Mouse (Mus musculus) gastrocnemius, postnatal 10 days (tissue): ENCODE data around the gene Rhpn2. TPM values are rescaled to one million over a fixed set of nuclear protein-coding genes. Genes with fewer than 3 reads are reported as not detected.
"Not testable (repeated sequence)": the region's sequence is repeated elsewhere in the genome, so short reads cannot be mapped to it uniquely, and the experiment has no call there.

ENCODE experiments used
- DNase-seq: peaks from one replicate; pipeline ENCODE4 v3.0.0; 2021; ENCODE audit warnings: mixed read lengths
- long read RNA-seq, 2 experiments: library from polyadenylated mRNA; stranded (forward); transcript quantifications; one replicate each; pipeline ENCODE4 v2.0.0; 2021
- total RNA-seq, 2 experiments: library from RNA; stranded (reverse); gene quantifications; 2 replicates each; pipeline ENCODE4 v1.2.3; 2021

Gene Rhpn2
- total RNA-seq = 1 to 10 TPM in 1 of 2 experiments, under 1 TPM in 1; 0.94 to 1.8 TPM
- long read RNA-seq, experiment 1, partial matches to known transcripts = 0 of 2 reads
- long read RNA-seq, experiment 1, other reads (novel, unspliced or antisense) = 0 of 2 reads
- long read RNA-seq, experiment 2, partial matches to known transcripts = 0 of 4 reads
- long read RNA-seq, experiment 2, other reads (novel, unspliced or antisense) = 1 of 4 reads

DNA sequence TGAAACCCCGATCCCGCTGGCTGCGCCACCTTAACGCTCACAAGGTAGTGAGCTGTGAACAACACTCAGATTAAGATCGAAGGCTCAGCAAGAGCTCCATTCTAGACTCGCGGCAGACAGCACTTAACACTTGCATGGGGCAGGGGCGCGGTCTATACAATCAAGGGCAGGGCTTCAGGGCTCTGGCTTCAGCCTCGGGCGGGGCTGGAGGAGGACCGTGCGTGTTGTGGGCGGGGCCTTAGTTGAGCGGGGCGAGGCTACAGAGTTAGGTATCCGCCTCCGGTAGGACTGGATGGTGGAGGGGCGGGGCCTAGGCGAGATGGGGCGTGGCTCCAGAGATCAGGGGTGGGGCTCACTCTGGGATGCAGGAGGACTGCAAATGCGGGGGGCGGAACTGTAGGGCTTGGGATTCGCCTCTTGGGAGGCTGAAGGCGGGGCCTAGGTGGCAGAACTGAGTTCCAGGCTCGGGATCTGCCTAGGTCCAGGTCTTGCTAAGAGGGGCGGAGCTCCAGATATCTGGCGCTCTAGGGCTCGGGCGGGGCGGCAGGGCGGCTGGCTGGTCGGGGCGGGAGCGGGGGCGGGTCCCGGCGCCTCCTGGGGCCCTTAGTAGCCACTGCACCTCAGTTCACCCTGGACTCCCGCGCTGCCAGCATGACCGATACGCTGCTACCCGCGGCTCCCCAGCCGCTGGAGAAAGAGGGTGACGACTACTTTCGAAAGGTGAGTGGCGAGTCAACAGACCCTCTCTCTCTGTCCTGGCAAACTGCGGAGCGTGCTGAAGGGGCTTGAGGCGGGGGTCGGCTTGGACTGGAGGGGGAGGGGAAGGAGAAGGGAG, at the start of gene Rhpn2:
TSS of gene Rhpn2 (plus strand) at position 479 of the 835 bp plus-strand sequence.
- peak; percentile 97 for DNase-seq

DNA sequence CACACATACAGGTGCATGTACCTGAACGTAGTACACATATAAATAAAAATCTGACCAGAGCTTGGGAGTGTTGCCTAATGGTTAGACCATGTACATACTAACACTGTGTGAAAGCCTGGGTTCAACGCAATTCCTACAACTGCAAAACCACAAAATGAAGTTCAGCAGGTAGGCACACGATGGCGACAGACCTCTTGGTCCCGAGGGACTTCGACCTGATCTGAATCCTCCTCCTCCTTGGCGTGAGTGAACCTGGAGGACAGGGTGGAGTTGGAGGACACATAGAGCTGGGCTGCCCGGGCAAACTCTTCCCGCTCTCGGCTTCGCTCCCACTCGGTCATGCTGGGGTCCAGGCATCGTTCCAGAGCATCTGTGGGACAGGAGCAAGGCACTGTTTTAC, 40.5 kb upstream of the Rhpn2 start:
- DNase-seq = no peak

DNA sequence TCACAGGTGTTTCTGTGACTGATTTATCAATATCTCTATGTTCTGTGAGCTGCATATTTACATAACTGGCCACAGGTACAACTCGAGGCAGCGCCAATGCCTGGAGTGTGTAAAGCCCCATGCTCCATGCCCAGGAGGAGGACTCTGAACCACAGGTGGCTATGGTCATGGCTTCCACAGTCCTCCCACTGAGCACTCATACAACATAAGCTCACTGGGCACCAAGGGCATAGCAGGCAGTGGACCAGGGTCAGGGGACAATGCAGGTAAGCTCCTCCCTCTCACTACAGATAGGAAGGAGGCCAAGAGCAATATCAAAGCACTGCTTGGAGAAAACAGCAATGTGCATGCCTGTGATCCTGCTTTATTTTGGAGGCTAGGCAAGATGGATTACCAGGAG, 38.3 kb upstream of the Rhpn2 start:
- no peak for DNase-seq

GRCm38 (mm10) chr7:35297886-35298285, 36.1 kb upstream of the Rhpn2 start:
- no peak for DNase-seq

GRCm38 (mm10) chr7:35299656-35300055, 34.3 kb upstream of the Rhpn2 start:
- DNase-seq = no peak

GRCm38 (mm10) chr7:35300792-35301191, 33.2 kb upstream of the Rhpn2 start:
- DNase-seq = no peak

- DNase-seq = no peak
Measured at GRCm38 (mm10) chr7:35311214-35311613, 22.8 kb upstream of the Rhpn2 start.

GRCm38 (mm10) chr7:35314156-35314555, 19.8 kb upstream of the Rhpn2 start:
- no peak for DNase-seq

DNA sequence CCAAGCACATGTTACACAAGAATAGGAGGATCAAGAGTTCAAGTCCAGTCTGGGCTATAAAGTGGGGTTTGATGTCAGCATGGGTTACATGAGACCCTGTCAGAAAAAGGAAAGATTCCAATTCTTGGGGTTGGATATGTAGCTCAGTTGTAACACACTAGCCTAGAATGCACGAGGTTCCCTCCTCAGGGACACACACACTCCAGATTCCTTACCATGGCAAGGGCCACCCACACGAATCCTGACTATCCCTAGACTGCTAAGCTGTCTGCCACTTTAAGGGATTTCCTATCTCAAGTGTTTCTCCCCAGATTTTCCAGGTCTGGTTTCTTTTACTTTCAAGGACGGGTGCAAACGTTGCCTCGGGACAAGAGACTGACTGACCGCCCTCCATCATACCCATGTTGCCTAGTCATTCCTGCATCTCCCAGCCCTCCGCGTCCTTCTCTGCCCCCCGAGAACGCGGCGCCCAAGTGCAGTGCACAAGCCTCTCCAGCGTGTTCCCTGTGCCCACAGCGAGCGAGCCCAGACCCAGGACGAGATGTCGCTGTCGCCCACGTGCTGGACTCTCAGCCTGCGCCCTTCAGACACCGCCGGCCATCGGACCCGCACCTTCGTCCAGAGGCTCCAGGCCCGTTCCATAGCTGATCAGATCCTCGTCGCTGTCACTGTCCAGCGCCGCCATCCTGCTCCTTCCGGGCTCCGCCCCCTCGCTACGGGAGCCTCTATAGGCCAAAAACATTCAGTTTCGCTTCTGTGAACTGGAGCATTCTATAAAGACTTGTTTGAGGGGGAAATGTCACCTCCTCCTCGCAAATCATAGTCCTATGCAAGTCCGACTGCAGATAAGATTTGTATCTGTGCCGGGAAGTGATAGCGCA, 16.0 kb upstream of the Rhpn2 start, which contains the start of gene Gpatch1:
TSS of gene Gpatch1 (minus strand) at position 712 of the 881 bp plus-strand sequence.
- DNase-seq = peak; percentile 96

DNA sequence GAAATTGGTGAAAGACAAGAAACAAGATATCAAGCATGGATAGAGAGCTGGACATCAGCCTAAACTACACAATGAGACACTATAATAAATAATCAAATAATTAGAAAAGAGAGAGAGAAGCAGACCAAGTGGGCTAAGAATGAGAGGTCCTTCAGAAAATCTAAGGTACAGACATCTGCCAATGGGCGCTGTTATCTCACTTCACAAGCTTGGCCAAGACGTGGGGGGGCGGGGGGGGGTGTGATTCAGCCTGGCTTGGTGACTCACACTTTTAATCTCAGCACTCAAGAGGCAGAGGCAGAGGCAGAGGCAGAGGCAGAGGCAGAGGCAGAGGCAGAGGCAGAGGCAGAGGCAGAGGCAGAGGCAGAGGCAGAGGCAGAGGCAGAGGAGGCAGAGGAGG, 14.7 kb upstream of the Rhpn2 start:
- not testable (repeated sequence) for DNase-seq

DNA sequence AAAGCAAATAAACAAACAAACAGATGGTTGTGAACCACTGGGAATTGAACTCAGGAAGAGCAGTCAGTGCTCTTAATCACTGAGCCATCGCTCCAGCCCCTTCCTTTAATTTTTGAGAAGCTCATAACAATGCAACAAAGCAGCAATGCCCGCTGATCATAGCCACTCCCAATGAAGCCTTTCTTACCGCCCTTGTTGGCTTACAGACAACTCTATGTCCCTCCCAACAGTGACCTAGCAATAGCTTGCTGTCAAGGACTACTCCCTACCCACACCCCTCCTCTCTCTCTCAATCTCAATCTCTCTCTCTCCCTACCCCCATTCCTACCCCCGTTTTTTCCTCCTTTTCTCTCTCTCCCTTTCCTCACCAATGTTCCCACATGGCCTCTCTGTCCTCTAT, 14.2 kb upstream of the Rhpn2 start:
- no peak for DNase-seq

GRCm38 (mm10) chr7:35322161-35322560, 11.8 kb upstream of the Rhpn2 start:
- no peak for DNase-seq

DNA sequence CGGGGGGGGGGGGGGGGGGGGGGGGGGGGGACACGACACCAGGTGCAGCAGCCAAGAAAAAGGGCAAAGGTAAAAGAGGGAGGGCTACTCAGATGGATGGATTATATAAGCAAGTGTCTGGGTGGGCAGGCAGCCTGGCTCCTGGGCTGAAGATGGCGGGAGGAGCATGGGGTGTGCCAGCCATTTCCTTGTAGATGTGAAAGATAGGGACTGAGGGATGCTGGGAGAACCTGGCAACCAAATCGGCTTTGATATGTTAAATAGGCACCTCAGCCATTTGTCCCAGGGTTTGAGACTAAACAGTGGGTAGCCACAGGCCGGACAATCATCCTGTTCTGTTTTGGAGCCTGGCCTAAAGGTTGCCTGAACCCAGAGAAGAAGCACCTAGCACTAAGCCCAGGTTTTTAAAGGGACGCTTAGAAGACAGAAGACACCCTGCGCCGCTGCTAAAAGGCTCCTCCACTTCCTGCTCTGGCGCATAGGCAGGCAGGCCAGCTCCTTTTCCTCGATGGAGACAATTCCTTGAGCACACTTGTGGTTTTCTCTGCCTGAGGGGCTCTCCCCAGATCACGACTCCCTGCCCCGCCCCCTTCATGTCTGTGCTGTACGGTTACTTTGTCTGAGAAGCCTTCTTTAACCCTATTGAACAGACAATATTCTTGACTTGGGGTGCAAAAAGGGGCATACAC, 11.1 kb upstream of the Rhpn2 start:
- DNase-seq = no peak

DNA sequence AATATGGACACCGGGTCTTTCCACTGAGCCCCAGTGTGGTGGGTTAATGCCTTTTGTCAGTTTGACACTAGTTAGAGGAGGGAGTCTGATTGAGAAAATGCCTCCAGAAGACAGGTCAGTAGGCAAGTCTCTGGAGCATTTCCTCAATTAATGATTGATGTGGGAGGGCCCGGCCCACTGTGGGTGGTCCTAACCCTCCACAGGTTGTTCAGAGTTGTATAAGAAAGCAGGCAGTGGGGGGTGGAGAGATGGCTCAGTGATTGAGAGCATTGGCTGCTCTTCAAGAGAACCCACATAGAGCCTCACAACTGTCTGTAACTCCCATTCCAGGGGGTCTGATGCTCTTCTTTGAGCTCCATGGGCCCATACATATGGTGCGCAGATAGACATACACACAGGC, 2.4 kb upstream of the Rhpn2 start:
- DNase-seq = no peak

GRCm38 (mm10) chr7:35333231-35333651, 729 bp upstream of the Rhpn2 start:
- peak; percentile 17 for DNase-seq

- peak; percentile 14 for DNase-seq
Measured at GRCm38 (mm10) chr7:35334527-35335452, 820 bp downstream of the Rhpn2 start.

- no peak for DNase-seq
Measured at GRCm38 (mm10) chr7:35340196-35340595, 6.2 kb downstream of the Rhpn2 start.

- no peak for DNase-seq
Measured at GRCm38 (mm10) chr7:35341282-35341681, 7.3 kb downstream of the Rhpn2 start.

DNA sequence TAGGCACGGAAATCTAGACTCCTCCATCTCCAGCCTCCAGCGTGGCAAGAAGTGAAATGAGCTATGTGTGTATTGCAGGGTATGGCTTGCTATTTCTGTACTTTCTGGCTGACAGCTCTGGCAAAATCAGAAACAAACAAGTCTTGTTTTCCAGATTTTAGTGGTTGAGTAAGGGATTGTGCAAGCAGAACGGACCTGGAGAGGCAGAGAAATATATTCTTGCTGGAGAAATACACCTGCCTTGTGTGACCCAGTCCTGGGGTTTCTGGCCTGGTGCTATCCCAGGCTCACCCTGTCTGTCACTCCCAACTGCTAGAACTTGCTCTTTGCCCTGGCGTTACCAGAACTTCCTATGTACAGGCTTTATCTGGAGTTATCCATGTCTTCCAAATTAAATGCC, 8.5 kb downstream of the Rhpn2 start:
- no peak for DNase-seq

- no peak for DNase-seq
Measured at GRCm38 (mm10) chr7:35344785-35345330, 10.9 kb downstream of the Rhpn2 start.
